Mouse (Mus musculus) liver, embryonic 14.5 days (tissue): ENCODE results near the gene Tmem132b. TPM values are rescaled to one million over a fixed set of nuclear protein-coding genes. Genes with fewer than 3 reads are reported as not detected.

ENCODE experiments used
- ATAC-seq: fragments of 200-750 bp; cut with Nextera tagmentation; 2 replicates; pipeline ENCODE4 v1.8.0; 2017; ENCODE audit warnings: moderate number of reproducible peaks, mild to moderate bottlenecking, moderate library complexity; ENCODE audit not compliant: insufficient read depth
- DNase-seq, 3 experiments: peaks; one replicate each; pipeline ENCODE4 v3.0.0-alpha.2; 2012 to 2013; ENCODE audit warnings: low read depth in 3 of 3, low spot score in 3 of 3
- H3K27ac ChIP-seq: fragments of 300-500 bp; sonication (generic); 2 replicates; pipeline ENCODE4 v1.5.1; 2014; ENCODE audit warnings: moderate library complexity, mild to moderate bottlenecking, control low read depth, inconsistent platforms
- H3K27me3 ChIP-seq: fragments of 300-500 bp; sonication (generic); 2 replicates; pipeline ENCODE4 v1.6.1; 2014; ENCODE audit warnings: mild to moderate bottlenecking, low read length, moderate library complexity; ENCODE audit not compliant: control insufficient read depth, insufficient read depth
- H3K36me3 ChIP-seq: fragments of 300-500 bp; sonication (generic); replicated peaks from 2 replicates; pipeline ENCODE4 v1.6.1; 2014; ENCODE audit warnings: low read depth; ENCODE audit not compliant: control insufficient read depth, insufficient read depth
- H3K4me1 ChIP-seq, 2 experiments: fragments of 200-500 bp in 1 of 2; fragments of 300-500 bp in 1 of 2; sonication (generic) in 1 of 2; replicated peaks; 2 replicates each; pipeline ENCODE4 v1.6.1; 2012 to 2014; ENCODE audit warnings: antibody characterized with exemption in 1 of 2, inconsistent platforms in 1 of 2, low read length in 1 of 2; ENCODE audit not compliant: control insufficient read depth in 2 of 2, insufficient read depth in 2 of 2
- H3K4me2 ChIP-seq: fragments of 300-500 bp; sonication (generic); 2 replicates; pipeline ENCODE4 v1.6.1; 2014; ENCODE audit warnings: low read depth, mild to moderate bottlenecking, control low read depth, moderate library complexity
- H3K4me3 ChIP-seq, 2 experiments: fragments of 200-500 bp in 1 of 2; fragments of 300-500 bp in 1 of 2; sonication (generic) in 1 of 2; 2 replicates each; pipeline ENCODE4 v1.5.1; 2012 to 2014; ENCODE audit warnings: low read depth in 2 of 2, low read length in 2 of 2, mild to moderate bottlenecking in 2 of 2, control low read depth in 1 of 2, inconsistent platforms in 1 of 2, moderate library complexity in 1 of 2; ENCODE audit not compliant: insufficient read depth in 1 of 2
- H3K9ac ChIP-seq: fragments of 300-500 bp; sonication (generic); replicated peaks from 2 replicates; pipeline ENCODE4 v1.6.1; 2014; ENCODE audit warnings: mild to moderate bottlenecking, control low read depth, moderate library complexity
- H3K9me3 ChIP-seq: fragments of 300-500 bp; sonication (generic); 2 replicates; pipeline ENCODE4 v1.6.1; 2016; ENCODE audit warnings: low read length, mixed read lengths; ENCODE audit not compliant: control insufficient read depth
- CTCF ChIP-seq: IDR thresholded peaks from 2 replicates; pipeline ENCODE4 v1.5.1; 2016; ENCODE audit warnings: antibody characterized with exemption, low read depth, control low read depth
- EP300 ChIP-seq: IDR thresholded peaks from 2 replicates; pipeline ENCODE4 v1.6.1; 2016; ENCODE audit warnings: antibody characterized with exemption, low read depth
- WGBS: fragments of 180-500 bp; shearing (Covaris S2); extraction: QIAGEN DNeasy Blood & Tissue Kit; methylation state at CpG from one replicate; pipeline ENCODE4 v1.1.7; 2014; ENCODE audit not compliant: insufficient replicate concordance; 5-methylcytosine and 5-hydroxymethylcytosine counted together
- polyA plus RNA-seq, 2 experiments: library from polyadenylated mRNA; depleted of rRNA in 1 of 2; stranded (reverse) in 1 of 2; unstranded in 1 of 2; fragments of >200 nt; fragmentation: Nextera tagmentation in 1 of 2; extraction: Ambion mirVana in 1 of 2; gene quantifications; 2 replicates each; pipeline versions ENCODE4 v1.2.1 to v1.2.3; 2012 to 2014

Tmem132b gene
- polyA plus RNA-seq, 2 experiments = not detected

GRCm38 (mm10) chr5:125585211-125585610 lies 53.6 kb downstream of the Tmem132b start:
- no peaks in the 10 kb centered on the region for H3K4me1 ChIP-seq
- H3K27me3 ChIP-seq = no peaks in the 10 kb centered on the region; the same call in 1 of the 2 replicates
- H3K9me3 ChIP-seq = no peaks in the 10 kb centered on the region
- no peak overlapping the region for H3K9ac ChIP-seq
- H3K27ac ChIP-seq = no peak overlapping the region
- no peaks in the 10 kb centered on the region for H3K36me3 ChIP-seq
- no peak overlapping the region for H3K4me2 ChIP-seq
- TF ChIP-seq EP300 (no peak), CTCF (no peak)
- WGBS = 54% methylated on average over 5 of the region's 5 CpGs
- ATAC-seq = no peak
- no peak for DNase-seq
- H3K4me3 ChIP-seq = no peak overlapping the region

GRCm38 (mm10) chr5:125588203-125588602 lies 56.6 kb downstream of the Tmem132b start:
- Histone ChIP-seq H3K9me3 (no peaks in the 10 kb centered on the region), H3K4me1 (no peaks in the 10 kb centered on the region), H3K27ac (no peak overlapping the region), H3K27me3 (no peaks in the 10 kb centered on the region; the same call in 1 of the 2 replicates), H3K9ac (no peak overlapping the region), H3K36me3 (no peaks in the 10 kb centered on the region), H3K4me3 (no peak overlapping the region), H3K4me2 (no peak overlapping the region)
- ATAC-seq = no peak
- WGBS = 42% methylated on average over 7 of the region's 7 CpGs
- TF ChIP-seq EP300 (no peak), CTCF (no peak)
- DNase-seq = no peak

- Histone ChIP-seq H3K9ac (no peak overlapping the region), H3K4me1 (no peaks in the 10 kb centered on the region), H3K27me3 (no peaks in the 10 kb centered on the region; the same call in 1 of the 2 replicates), H3K9me3 (no peaks in the 10 kb centered on the region), H3K4me3 (no peak overlapping the region), H3K36me3 (no peaks in the 10 kb centered on the region), H3K4me2 (no peak overlapping the region), H3K27ac (no peak overlapping the region)
- DNase-seq = no peak
- 7% methylated on average over 18 of the region's 18 CpGs for WGBS
- no peak for ATAC-seq
- TF ChIP-seq EP300 (no peak), CTCF (no peak)
These were observed 57.5 kb downstream of the Tmem132b start for GRCm38 (mm10) chr5:125588876-125589667.

GRCm38 (mm10) chr5:125598056-125598455 lies 66.5 kb downstream of the Tmem132b start:
- Histone ChIP-seq H3K36me3 (no peaks in the 10 kb centered on the region), H3K9ac (no peak overlapping the region), H3K9me3 (no peaks in the 10 kb centered on the region), H3K27ac (no peak overlapping the region), H3K4me1 (no peaks in the 10 kb centered on the region), H3K4me3 (no peak overlapping the region), H3K27me3 (no peaks in the 10 kb centered on the region), H3K4me2 (no peak overlapping the region)
- ATAC-seq (no peak), DNase-seq (no peak)
- 58% methylated on average over 10 of the region's 10 CpGs for WGBS
- TF ChIP-seq EP300 (no peak), CTCF (no peak)

GRCm38 (mm10) chr5:125607146-125607545 lies 75.6 kb downstream of the Tmem132b start:
- ATAC-seq = no peak
- DNase-seq = no peak
- no peaks in the 10 kb centered on the region for H3K27me3 ChIP-seq
- no peak overlapping the region for H3K4me3 ChIP-seq
- H3K9me3 ChIP-seq = no peaks in the 10 kb centered on the region; the same call in 1 of the 2 replicates
- H3K4me1 ChIP-seq = no peaks in the 10 kb centered on the region
- H3K27ac ChIP-seq = no peak overlapping the region
- no peak for TF ChIP-seq EP300
- TF ChIP-seq CTCF = no peak
- H3K36me3 ChIP-seq = no peaks in the 10 kb centered on the region
- no peak overlapping the region for H3K9ac ChIP-seq
- H3K4me2 ChIP-seq = no peak overlapping the region
- whole genome bisulfite sequencing = 67% methylated on average over 12 of the region's 12 CpGs
